Mouse (Mus musculus): ENCODE data around the gene Cdk5rap3. TPM values are rescaled to one million over a fixed set of nuclear protein-coding genes. Genes with fewer than 3 reads are reported as not detected.
A peak's percentile ranks its signal among the peaks of the same experiment; 100 is the strongest.

Cdk5rap3 gene
- total RNA-seq, 2 experiments from 2014 or later, result 28.6 to 30.0 TPM

DNA sequence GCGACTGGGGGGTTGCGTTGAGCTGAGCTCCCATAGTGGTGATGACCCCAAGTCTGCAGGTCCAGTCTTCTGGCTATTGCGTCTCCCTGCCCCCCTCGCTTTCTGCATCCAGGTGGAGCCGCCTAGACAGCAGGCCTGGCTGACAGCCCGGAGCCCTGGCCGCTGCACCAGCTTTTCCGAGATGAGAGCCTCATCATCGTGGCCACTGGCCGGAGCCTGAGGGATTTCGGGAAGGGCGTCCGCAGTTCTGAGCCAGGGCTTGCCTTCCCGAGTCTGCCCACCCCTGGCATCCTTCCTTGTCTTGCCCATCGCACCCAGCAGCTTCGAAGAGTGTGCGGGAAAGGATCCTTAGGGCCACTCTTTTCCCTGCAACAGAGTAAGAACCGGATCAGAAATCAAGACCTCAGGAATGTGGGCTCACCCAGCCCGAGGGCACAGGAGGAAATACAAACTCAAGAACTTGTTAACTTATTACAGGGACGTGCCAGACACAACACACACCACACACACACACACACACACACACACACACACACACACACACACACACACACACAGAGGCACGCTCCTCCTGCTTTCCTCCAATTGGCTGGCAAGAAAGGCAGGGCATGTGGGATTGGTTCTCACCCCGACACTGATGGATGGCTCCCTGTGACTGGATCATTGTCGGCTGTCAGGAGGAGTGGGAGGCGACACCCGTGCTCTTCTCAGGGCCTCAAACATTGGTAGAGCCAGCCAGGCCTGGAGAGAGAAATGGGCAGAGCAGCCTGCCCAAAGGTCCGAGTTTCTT is 52.9 kb downstream of the Cdk5rap3 start:
- intact Hi-C loops (cut with DNase I), result loop anchor here (5.0 to 10.0 kb wide), 5 partner anchors 41 to 719 kb away; partner anchors contain the start of gene Scrn2
- TF ChIP-seq CTCF (IDR thresholded peaks at IDR 0.05), result no peak
- Histone ChIP-seq H3K4me3 (no peak overlapping the region), H3K27ac (no peak overlapping the region)
- no peak for DNase-seq (ENCODE audit: extremely low spot score in 1 of 2, low spot score in 2 of 2)

DNA sequence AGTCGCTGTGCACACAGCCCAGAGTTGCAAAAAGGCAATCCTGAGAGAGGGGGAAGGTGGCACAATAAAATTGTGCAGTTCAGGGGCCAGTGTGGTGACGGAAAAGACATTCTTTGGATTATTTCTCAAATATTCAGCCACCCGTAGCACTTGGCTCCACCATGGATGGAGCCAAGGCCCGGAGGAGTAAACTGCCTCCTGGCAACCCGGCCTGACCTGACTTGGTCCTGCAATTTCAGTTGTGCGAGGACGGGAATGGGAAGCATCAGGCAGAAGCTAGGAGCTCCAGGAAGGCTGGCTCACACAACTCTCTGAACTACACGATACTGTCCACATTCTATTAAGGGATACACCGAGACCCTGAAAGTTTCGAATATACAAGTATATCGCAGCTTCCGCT is 53.8 kb downstream of the Cdk5rap3 start:
- intact Hi-C loops (cut with DNase I), result loop anchor here (1.0 to 10.0 kb wide), 7 partner anchors 40 to 718 kb away; partner anchors contain the start of gene Scrn2
- no peak for DNase-seq (ENCODE audit: extremely low spot score in 1 of 2, low spot score in 2 of 2)
- no peak for TF ChIP-seq CTCF (IDR thresholded peaks at IDR 0.05)
- Histone ChIP-seq H3K27ac (no peak overlapping the region), H3K4me3 (peak overlapping the region; percentile 50; the same call in 1 of the 2 replicates)

DNA sequence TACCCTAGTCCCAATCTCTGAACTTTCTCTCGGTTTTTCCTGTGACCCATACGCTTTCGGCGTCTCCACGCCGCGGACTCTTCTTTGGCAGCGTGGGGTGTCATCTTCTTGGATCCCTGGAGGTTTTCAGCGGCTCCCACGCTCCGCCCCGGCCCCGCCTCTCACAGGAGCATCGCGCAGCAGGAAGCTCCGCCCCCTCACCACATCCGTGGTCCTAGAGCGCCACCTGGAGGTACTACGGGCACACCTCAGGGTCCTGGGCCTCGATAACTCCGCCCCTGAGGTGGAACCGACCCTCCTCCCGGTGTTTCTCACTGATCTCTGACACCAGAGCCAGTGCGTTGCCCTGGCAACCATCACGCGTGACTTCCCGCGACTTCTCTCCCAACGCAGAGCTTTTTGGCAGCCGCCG is 54.4 kb downstream of the Cdk5rap3 start:
- DNase-seq (ENCODE audit: extremely low spot score in 1 of 2, low spot score in 2 of 2), result peak; percentile 95 to 98
- peak; percentile 96 for TF ChIP-seq CTCF (IDR thresholded peaks at IDR 0.05)

GRCm38 (mm10) chr11:96861446-96861845 is 54.9 kb downstream of the Cdk5rap3 start:
- H3K4me3 ChIP-seq, result peak overlapping the region; percentile 50
- TF ChIP-seq CTCF (IDR thresholded peaks at IDR 0.05), result no peak; the same call in none of the 2 replicates
- intact Hi-C loops (cut with DNase I), result loop anchor here (2.0 to 10.0 kb wide), 6 partner anchors 39 to 717 kb away; partner anchors contain the start of genes Cbx1 and Scrn2
- DNase-seq (ENCODE audit: extremely low spot score in 1 of 2, low spot score in 2 of 2), result no peak
- peak overlapping the region; percentile 83 for H3K27ac ChIP-seq

More for the DNA sequence above, 54.4 kb downstream of the Cdk5rap3 start:
- H3K4me3 ChIP-seq, result peak overlapping the region; percentile 50
- H3K27ac ChIP-seq, result peak overlapping the region; percentile 83
- intact Hi-C loops (cut with DNase I), result loop anchor here (1.0 to 10.0 kb wide), 8 partner anchors 40 to 717 kb away; partner anchors contain the start of genes Cbx1 and Scrn2

GRCm38 (mm10) chr11:96860564-96860963 is 55.7 kb downstream of the Cdk5rap3 start:
- intact Hi-C loops (cut with DNase I), result loop anchor here (2.0 to 10.0 kb wide), 6 partner anchors 38 to 716 kb away; partner anchors contain the start of genes Cbx1 and Scrn2
- peak; percentile 65 to 71 for DNase-seq (ENCODE audit: extremely low spot score in 1 of 2, low spot score in 2 of 2)
- peak; percentile 92 for TF ChIP-seq CTCF (IDR thresholded peaks at IDR 0.05)
- Histone ChIP-seq H3K27ac (peak overlapping the region; percentile 81), H3K4me3 (no peak overlapping the region)

DNA sequence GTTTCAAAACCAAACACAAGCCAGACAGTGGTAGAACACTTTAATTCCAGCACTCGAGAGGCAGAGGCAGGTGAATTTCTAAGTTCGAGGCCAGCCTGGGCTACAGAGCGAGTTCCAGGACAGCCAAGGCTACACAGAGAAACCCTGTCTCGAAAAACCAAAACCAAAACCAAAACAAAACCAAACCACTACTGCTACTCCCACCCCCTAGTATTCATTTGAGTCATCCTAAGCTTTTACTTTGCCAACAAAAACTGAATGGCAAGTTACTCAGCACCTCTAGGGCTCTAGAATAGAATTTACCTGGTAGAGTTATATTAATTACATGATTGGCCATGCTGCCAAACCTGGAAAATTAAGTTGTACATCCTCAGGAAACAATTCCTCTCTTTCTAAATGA is 56.7 kb downstream of the Cdk5rap3 start:
- no peak for DNase-seq (ENCODE audit: extremely low spot score in 1 of 2, low spot score in 2 of 2)
- TF ChIP-seq CTCF (IDR thresholded peaks at IDR 0.05), result no peak
- no peak overlapping the region for H3K4me3 ChIP-seq
- no peak overlapping the region for H3K27ac ChIP-seq
- intact Hi-C loops (cut with DNase I), result loop anchor here (2.0 to 10.0 kb wide), 6 partner anchors 37 to 715 kb away; partner anchors contain the start of genes Cbx1 and Scrn2

DNA sequence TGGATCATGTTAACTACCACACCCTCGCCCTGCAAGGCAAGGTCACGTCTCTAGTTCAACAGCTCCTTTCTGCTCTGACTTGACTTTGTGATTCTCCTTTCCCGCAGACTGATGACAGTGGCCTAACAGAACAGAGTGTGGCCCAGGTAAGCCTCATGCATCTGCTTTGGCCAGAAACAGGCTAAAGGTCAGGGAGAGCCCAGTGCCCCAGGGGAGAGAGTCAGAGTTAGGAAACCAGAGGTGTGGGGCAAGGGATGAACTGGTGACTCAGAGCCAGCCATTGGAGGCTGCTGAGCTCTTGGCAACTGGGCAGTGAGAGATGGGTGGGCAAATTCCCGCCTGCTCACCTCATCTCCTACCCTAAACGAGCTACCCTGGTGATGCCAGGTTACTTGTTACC is 58.9 kb downstream of the Cdk5rap3 start:
- TF ChIP-seq CTCF (IDR thresholded peaks at IDR 0.05), result no peak
- Histone ChIP-seq H3K4me3 (no peak overlapping the region), H3K27ac (no peak overlapping the region)
- DNase-seq (ENCODE audit: extremely low spot score in 1 of 2, low spot score in 2 of 2), result no peak
- intact Hi-C loops (cut with DNase I), result no loop called here

Other genes starting within 250 kb of the Cdk5rap3 start
- 10 to 100 TPM; 49.7 to 52.2 TPM for gene Snx11, start 138.9 kb downstream of the Cdk5rap3 start, total RNA-seq (2021)
- gene Cbx1, start 127.4 kb downstream of the Cdk5rap3 start, total RNA-seq (2021), result 10 to 100 TPM; 45.5 to 46.5 TPM
- 100 to 1,000 TPM; 281 to 290 TPM for gene Nfe2l1, start 86.5 kb downstream of the Cdk5rap3 start, total RNA-seq (2021)
- gene Copz2, start 66.6 kb downstream of the Cdk5rap3 start, total RNA-seq (2021), result 1 to 10 TPM; 4.8 to 5.0 TPM
- not detected for gene Prr15l, start 11.6 kb upstream of the Cdk5rap3 start, total RNA-seq (2021)
- gene Pnpo, start 27.5 kb upstream of the Cdk5rap3 start, total RNA-seq (2021), result 10 to 100 TPM; 40.0 to 40.2 TPM
- gene Sp2, start 66.5 kb upstream of the Cdk5rap3 start, total RNA-seq (2021), result 10 to 100 TPM; 12.6 to 15.2 TPM
- gene Sp6, start 96.9 kb upstream of the Cdk5rap3 start, total RNA-seq (2021), result 1 to 10 TPM in 1 of 2 experiments, under 1 TPM in 1; 0.91 to 1.8 TPM
- gene Scrn2, start 113.4 kb upstream of the Cdk5rap3 start, total RNA-seq (2021), result 1 to 10 TPM; 2.8 to 3.4 TPM
- gene Lrrc46, start 124.9 kb upstream of the Cdk5rap3 start, total RNA-seq (2021), result under 1 TPM; 0.51 to 0.52 TPM
- 10 to 100 TPM; 66.5 to 67.0 TPM for gene Mrpl10, start 125.1 kb upstream of the Cdk5rap3 start, total RNA-seq (2021)
- 10 to 100 TPM; 14.0 to 15.2 TPM for gene Osbpl7, start 134.1 kb upstream of the Cdk5rap3 start, total RNA-seq (2021)
- under 1 TPM; 0.32 to 0.40 TPM for gene Tbx21, start 198.8 kb upstream of the Cdk5rap3 start, total RNA-seq (2021)
- 10 to 100 TPM; 52.7 to 56.8 TPM for gene Tbkbp1, start 235.0 kb upstream of the Cdk5rap3 start, total RNA-seq (2021)

Data from left cerebral cortex, adult 2 months (tissue).